In the genomic region with DNA sequence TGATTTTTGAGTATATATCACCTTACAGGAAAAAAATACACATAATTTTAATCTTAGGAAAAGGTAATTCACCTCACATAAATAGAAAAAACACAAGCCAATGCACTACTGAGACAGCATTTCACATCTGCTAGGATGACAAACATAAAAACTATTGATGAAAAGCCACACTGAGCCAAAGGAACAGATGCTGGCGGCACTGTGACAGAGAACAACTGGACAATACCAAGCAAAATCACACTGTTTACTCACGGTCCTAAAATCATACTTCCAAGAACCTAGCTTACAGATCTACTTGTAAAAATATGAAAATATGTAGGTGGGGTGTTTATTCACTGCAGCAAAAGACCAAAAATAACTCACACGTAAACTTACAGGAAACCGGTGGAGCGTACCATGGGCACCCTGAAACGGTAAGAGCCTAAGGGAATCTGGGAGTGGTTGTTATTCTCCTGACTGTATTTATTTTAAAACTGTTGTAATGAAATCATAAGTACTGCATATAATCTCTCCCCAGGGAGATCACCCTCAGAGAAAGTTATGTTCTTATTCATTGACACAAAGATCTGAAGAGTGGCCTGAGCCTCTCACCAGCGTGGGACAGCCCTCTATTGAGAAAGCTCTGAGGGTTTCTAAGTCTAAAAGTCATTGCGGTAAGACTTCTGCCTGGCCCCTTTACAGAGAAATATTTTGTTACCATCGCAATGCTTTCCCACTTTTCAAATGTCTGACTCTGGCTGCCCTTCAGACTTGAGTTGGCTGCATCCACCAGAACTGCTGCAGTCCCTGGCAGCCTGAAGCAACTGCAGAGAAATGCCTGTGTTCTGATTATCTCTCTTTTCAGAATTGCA, we compare ENCODE assay signal across 9 mouse cellular contexts. TPM values are rescaled to one million over a fixed set of nuclear protein-coding genes. Genes with fewer than 3 reads are reported as not detected.
DNase-seq lines count a peak whose midpoint lies in the region; ATAC-seq lines count a peak whose summit lies in the region.
"Had no signal": no experiment of that assay in that cellular context is flagged by ENCODE, and none has a peak within 500 bp of the region (broad histone marks: within the 10 kb centered on the region; RNA-seq: fewer than 3 reads in every experiment).

No protein-coding gene starts in this region.

- no peak for ATAC-seq in neural tube, embryonic 15.5 days (ENCODE audit: low FRiP score)

- no peaks in the 10 kb centered on the region for H3K36me3 ChIP-seq in neural tube, embryonic 15.5 days
- H3K36me3 ChIP-seq: midbrain, embryonic 12.5 days had no signal

- 70% methylated on average over 9 of the region's 9 CpGs for WGBS in neural tube, embryonic 15.5 days

- no peak overlapping the region for H3K4me2 ChIP-seq in neural tube, embryonic 15.5 days
- H3K4me2 ChIP-seq: midbrain, embryonic 12.5 days had no signal

- H3K27ac ChIP-seq in neural tube, embryonic 15.5 days (replicated peaks) = no peak overlapping the region
- H3K27ac ChIP-seq: midbrain, embryonic 12.5 days had no signal

- no peak overlapping the region for H3K4me3 ChIP-seq in neural tube, embryonic 15.5 days (replicated peaks)
- H3K4me3 ChIP-seq: midbrain, embryonic 12.5 days had no signal

- no peak overlapping the region for H3K9ac ChIP-seq in neural tube, embryonic 15.5 days (replicated peaks)
- H3K9ac ChIP-seq: midbrain, embryonic 12.5 days had no signal

- H3K27me3 ChIP-seq in neural tube, embryonic 15.5 days (replicated peaks) = no peaks in the 10 kb centered on the region
- H3K27me3 ChIP-seq: midbrain, embryonic 12.5 days had no signal

- H3K4me1 ChIP-seq in neural tube, embryonic 15.5 days = 0 out of 2 replicates have a peak, but pooled peaks cover 6% of the 10 kb centered on the region
- H3K4me1 ChIP-seq: midbrain, embryonic 12.5 days had no signal

- H3K9me3 ChIP-seq in neural tube, embryonic 15.5 days (replicated peaks) = no peaks in the 10 kb centered on the region
- H3K9me3 ChIP-seq: midbrain, embryonic 12.5 days had no signal

- peak; percentile 1 for DNase-seq in kidney, postnatal 14 days
- no peak for DNase-seq in kidney, adult 8-10 months
- peak; percentile 9 for DNase-seq in adrenal gland, postnatal 25 days
- DNase-seq in heart, adult 8-10 months (ENCODE audit: low spot score) = peak; percentile 41
- peak; percentile 28 to 38 for DNase-seq in lung, postnatal 4 days
- no peak for DNase-seq in left cerebral cortex, postnatal 14 days (ENCODE audit: low spot score in 2 of 2)
- DNase-seq in left cerebral cortex, postnatal 10 days (ENCODE audit: extremely low spot score in 1 of 2, low spot score in 2 of 2) = no peak

- intact Hi-C loops in left cerebral cortex, postnatal 14 days (cut with DNase I) = no loop called here
- intact Hi-C loops in left cerebral cortex, postnatal 10 days (cut with DNase I) = no loop called here

RNA-seq across cellular contexts. Expression of a gene that starts 29.4 kb away (rescaled TPM):
- total RNA-seq in adrenal gland, postnatal 25 days (2021) = 67.1 and 80.0 TPM in 2 replicates
- 1 to 10 TPM in 3 of 4 experiments, under 1 TPM in 1; 0.92 to 2.6 (median 1.3) TPM for total RNA-seq in heart, adult 8-10 months (2022)
- 1.1 and 2.3 TPM in 2 replicates for polyA plus RNA-seq in neural tube, embryonic 15.5 days (2015; fragmentation: Nextera tagmentation; extraction: Ambion mirVana)
- total RNA-seq in left cerebral cortex, postnatal 14 days (2021) = 1 to 10 TPM; 5.9 to 6.3 TPM
- total RNA-seq in left cerebral cortex, postnatal 10 days (2021) = 1 to 10 TPM; 3.4 to 5.5 TPM

Comparison
In these comparisons a context has a peak if more than half of its experiments do, and no peak if none do; other contexts are left out.
1. DNase-seq: peak in kidney, postnatal 14 days (single experiment), adrenal gland, postnatal 25 days (single experiment), heart, adult 8-10 months (single experiment) and lung, postnatal 4 days (2 of 2); none in kidney, adult 8-10 months (0 of 2), left cerebral cortex, postnatal 14 days (0 of 2) and left cerebral cortex, postnatal 10 days (0 of 2).